Mouse (Mus musculus) right cerebral cortex, postnatal 10 days (tissue): Measurements from ENCODE around the gene Crk.

Experiments used
- DNase-seq, 2 experiments: peaks; one replicate each; pipeline ENCODE4 v3.0.0; 2021; ENCODE audit warnings: low spot score in 2 of 2

Crk gene

GRCm38 (mm10) chr11:75655621-75656545, 23.2 kb upstream of the Crk start:
- DNase-seq, result peak; percentile 73 to 79

- DNase-seq, result peak in 1 of 2 experiments; percentile 25
Measured at GRCm38 (mm10) chr11:75656621-75657590, 22.2 kb upstream of the Crk start.

GRCm38 (mm10) chr11:75657841-75658240, 21.2 kb upstream of the Crk start:
- no peak for DNase-seq

GRCm38 (mm10) chr11:75658311-75658710, 20.7 kb upstream of the Crk start:
- no peak for DNase-seq

- DNase-seq, result no peak
Measured at GRCm38 (mm10) chr11:75658996-75659750, 19.9 kb upstream of the Crk start.

GRCm38 (mm10) chr11:75660081-75660590, 18.9 kb upstream of the Crk start:
- DNase-seq, result peak in 1 of 2 experiments; percentile 22

- no peak for DNase-seq
Measured at GRCm38 (mm10) chr11:75660941-75661800, 17.9 kb upstream of the Crk start.

- DNase-seq, result no peak
Measured at GRCm38 (mm10) chr11:75662131-75662530, 16.9 kb upstream of the Crk start.

GRCm38 (mm10) chr11:75666296-75666695, 12.8 kb upstream of the Crk start:
- DNase-seq, result no peak

GRCm38 (mm10) chr11:75668621-75669020, 10.4 kb upstream of the Crk start:
- no peak for DNase-seq

GRCm38 (mm10) chr11:75669176-75669852, 9.7 kb upstream of the Crk start:
- DNase-seq, result no peak

- DNase-seq, result no peak
Measured at GRCm38 (mm10) chr11:75669853-75670200, 9.2 kb upstream of the Crk start.

- DNase-seq, result no peak
Measured at GRCm38 (mm10) chr11:75671426-75672180, 7.5 kb upstream of the Crk start.

- DNase-seq, result no peak
Measured at GRCm38 (mm10) chr11:75673411-75673810, 5.6 kb upstream of the Crk start.

GRCm38 (mm10) chr11:75674875-75675274, 4.2 kb upstream of the Crk start:
- DNase-seq, result no peak

GRCm38 (mm10) chr11:75677881-75678746, 945 bp upstream of the Crk start:
- no peak for DNase-seq

GRCm38 (mm10) chr11:75679439-75680171, 546 bp downstream of the Crk start:
- peak; percentile 66 to 74 for DNase-seq
